Mouse (Mus musculus) heart, adult 9 months (tissue): ENCODE results near the gene Mrpl12.

Experiments used
- DNase-seq, 2 experiments: peaks; one replicate each; pipeline ENCODE4 v3.0.0; 2022; ENCODE audit warnings: low spot score in 2 of 2

Gene Mrpl12

GRCm38 (mm10) chr11:120484265-120484981, at the start of gene Mrpl12:
Gene Mrpl12 (plus strand): TSS chr11:120484613.
- DNase-seq: peak; percentile 90 to 91

GRCm38 (mm10) chr11:120437152-120437856, 47.1 kb upstream of the Mrpl12 start, which contains the start of gene Nploc4:
Gene Nploc4 (minus strand): TSS chr11:120437708.
- peak; percentile 80 to 85 for DNase-seq

- no peak for DNase-seq
These were observed 46.5 kb upstream of the Mrpl12 start for GRCm38 (mm10) chr11:120437857-120438385.

- no peak for DNase-seq
These were observed 42.1 kb upstream of the Mrpl12 start, which contains the start of gene Tspan10 for GRCm38 (mm10) chr11:120442344-120442743. Gene Tspan10 (plus strand): TSS chr11:120442644.

- no peak for DNase-seq
These were observed 41.6 kb upstream of the Mrpl12 start for GRCm38 (mm10) chr11:120442765-120443280.

- DNase-seq: no peak
These were observed 40.3 kb upstream of the Mrpl12 start for GRCm38 (mm10) chr11:120444106-120444505.

- DNase-seq: no peak
These were observed 38.9 kb upstream of the Mrpl12 start for GRCm38 (mm10) chr11:120445475-120445874.

- no peak for DNase-seq
These were observed 37.2 kb upstream of the Mrpl12 start for GRCm38 (mm10) chr11:120447179-120447578.

GRCm38 (mm10) chr11:120452246-120452645, 32.2 kb upstream of the Mrpl12 start:
- DNase-seq: no peak

GRCm38 (mm10) chr11:120453306-120453705, 31.1 kb upstream of the Mrpl12 start, which contains the start of gene Pde6g:
Gene Pde6g (minus strand): TSS chr11:120453500.
- no peak for DNase-seq

- DNase-seq: no peak
These were observed 29.4 kb upstream of the Mrpl12 start for GRCm38 (mm10) chr11:120454965-120455364.

- DNase-seq: no peak
These were observed 29.0 kb upstream of the Mrpl12 start for GRCm38 (mm10) chr11:120455413-120455812.

GRCm38 (mm10) chr11:120457370-120457769, 27.0 kb upstream of the Mrpl12 start:
- no peak for DNase-seq

- DNase-seq: peak; percentile 80 to 81
These were observed 26.4 kb upstream of the Mrpl12 start, which contains the start of the genes Oxld1 and Ccdc137 for GRCm38 (mm10) chr11:120457772-120458751. Gene Oxld1 (minus strand): TSS chr11:120458068. Gene Ccdc137 (plus strand): TSS chr11:120458115.

- no peak for DNase-seq
These were observed 25.4 kb upstream of the Mrpl12 start for GRCm38 (mm10) chr11:120458847-120459597.

- DNase-seq: no peak
These were observed 20.9 kb upstream of the Mrpl12 start for GRCm38 (mm10) chr11:120463536-120463935.

- DNase-seq: no peak
These were observed 20.0 kb upstream of the Mrpl12 start for GRCm38 (mm10) chr11:120464365-120464764.

GRCm38 (mm10) chr11:120465521-120465920, 18.9 kb upstream of the Mrpl12 start:
- DNase-seq: no peak

- DNase-seq: peak; percentile 92 to 94
These were observed 17.2 kb upstream of the Mrpl12 start, which contains the start of gene Arl16 for GRCm38 (mm10) chr11:120467051-120467735. Gene Arl16 (minus strand): TSS chr11:120467607.

- no peak for DNase-seq
These were observed 16.7 kb upstream of the Mrpl12 start for GRCm38 (mm10) chr11:120467736-120468092.
